Mouse (Mus musculus): ENCODE measurements at regions not wholly inside any gene's neighbourhood (a gene's known extent, or its start where the extent isn't known, plus 50 kb on each side); places are given as distances from the start of the nearest gene placed in this dataset.

- no peaks in the 10 kb centered on the region for H3K4me1 ChIP-seq (ENCODE audit: control insufficient read depth, insufficient read depth, insufficient read length)
- DNase-seq (ENCODE audit: low read depth in 1 of 2, low spot score in 2 of 2) = peak in 1 of 2 experiments; percentile 14
- no peaks in the 10 kb centered on the region for H3K27me3 ChIP-seq (ENCODE audit: control insufficient read depth, insufficient read depth, low read length)
- 53% methylated on average over 5 of the region's 5 CpGs for WGBS
- no peaks in the 10 kb centered on the region for H3K36me3 ChIP-seq (ENCODE audit: control insufficient read depth, insufficient read depth, low read length)
- TF ChIP-seq POLR2A (IDR thresholded peaks at IDR 0.05; ENCODE audit: low read depth, low read length) (no peak), CTCF (IDR thresholded peaks at IDR 0.05; ENCODE audit: extremely low read depth, insufficient read depth, insufficient read length, insufficient replicate concordance) (peak; percentile 19; the same call in 1 of the 2 replicates)
- no peak overlapping the region for H3K4me3 ChIP-seq (ENCODE audit: extremely low read depth, insufficient read depth, insufficient read length)
- H3K27ac ChIP-seq (ENCODE audit: insufficient read depth, low read length) = no peak overlapping the region
Observed at GRCm38 (mm10) chr7:115366910-115367309, 623.4 kb downstream of the Insc start.

- DNase-seq (ENCODE audit: low read depth in 1 of 2, low spot score in 2 of 2) = no peak
- no peak overlapping the region for H3K27ac ChIP-seq (ENCODE audit: insufficient read depth, low read length)
- no peaks in the 10 kb centered on the region for H3K36me3 ChIP-seq (ENCODE audit: control insufficient read depth, insufficient read depth, low read length)
- H3K4me3 ChIP-seq (ENCODE audit: extremely low read depth, insufficient read depth, insufficient read length) = no peak overlapping the region
- TF ChIP-seq CTCF (IDR thresholded peaks at IDR 0.05; ENCODE audit: extremely low read depth, insufficient read depth, insufficient read length, insufficient replicate concordance) (no peak), POLR2A (IDR thresholded peaks at IDR 0.05; ENCODE audit: low read depth, low read length) (no peak)
- H3K4me1 ChIP-seq (ENCODE audit: control insufficient read depth, insufficient read depth, insufficient read length) = no peaks in the 10 kb centered on the region
- no peaks in the 10 kb centered on the region for H3K27me3 ChIP-seq (ENCODE audit: control insufficient read depth, insufficient read depth, low read length)
- WGBS = 89% methylated on average over 9 of the region's 9 CpGs
Observed at GRCm38 (mm10) chr7:115371143-115371542, 627.6 kb downstream of the Insc start.

- Histone ChIP-seq H3K4me3 (ENCODE audit: extremely low read depth, insufficient read depth, insufficient read length) (no peak overlapping the region), H3K27ac (ENCODE audit: insufficient read depth, low read length) (no peak overlapping the region), H3K27me3 (ENCODE audit: control insufficient read depth, insufficient read depth, low read length) (no peaks in the 10 kb centered on the region), H3K4me1 (ENCODE audit: control insufficient read depth, insufficient read depth, insufficient read length) (no peaks in the 10 kb centered on the region), H3K36me3 (ENCODE audit: control insufficient read depth, insufficient read depth, low read length) (no peaks in the 10 kb centered on the region)
- 92% methylated on average over 2 of the region's 2 CpGs for WGBS
- DNase-seq (ENCODE audit: low read depth in 1 of 2, low spot score in 2 of 2) = no peak
- TF ChIP-seq CTCF (IDR thresholded peaks at IDR 0.05; ENCODE audit: extremely low read depth, insufficient read depth, insufficient read length, insufficient replicate concordance) = no peak
- TF ChIP-seq POLR2A (IDR thresholded peaks at IDR 0.05; ENCODE audit: low read depth, low read length) = no peak
Observed at GRCm38 (mm10) chr7:115372921-115373320, 629.4 kb downstream of the Insc start.

GRCm38 (mm10) chr7:115373781-115374533, 630.5 kb downstream of the Insc start:
- no peak overlapping the region for H3K4me3 ChIP-seq (ENCODE audit: extremely low read depth, insufficient read depth, insufficient read length)
- H3K27ac ChIP-seq (ENCODE audit: insufficient read depth, low read length) = no peak overlapping the region
- no peaks in the 10 kb centered on the region for H3K4me1 ChIP-seq (ENCODE audit: control insufficient read depth, insufficient read depth, insufficient read length)
- TF ChIP-seq POLR2A (IDR thresholded peaks at IDR 0.05; ENCODE audit: low read depth, low read length) (no peak), CTCF (IDR thresholded peaks at IDR 0.05; ENCODE audit: extremely low read depth, insufficient read depth, insufficient read length, insufficient replicate concordance) (no peak)
- no peaks in the 10 kb centered on the region for H3K36me3 ChIP-seq (ENCODE audit: control insufficient read depth, insufficient read depth, low read length)
- H3K27me3 ChIP-seq (ENCODE audit: control insufficient read depth, insufficient read depth, low read length) = no peaks in the 10 kb centered on the region
- no peak for DNase-seq (ENCODE audit: low read depth in 1 of 2, low spot score in 2 of 2)
- WGBS = 89% methylated on average over 8 of the region's 8 CpGs

- H3K4me3 ChIP-seq (ENCODE audit: extremely low read depth, insufficient read depth, insufficient read length) = no peak overlapping the region
- H3K27me3 ChIP-seq (ENCODE audit: control insufficient read depth, insufficient read depth, low read length) = no peaks in the 10 kb centered on the region
- H3K36me3 ChIP-seq (ENCODE audit: control insufficient read depth, insufficient read depth, low read length) = no peaks in the 10 kb centered on the region
- 64% methylated on average over 4 of the region's 4 CpGs for WGBS
- DNase-seq (ENCODE audit: low read depth in 1 of 2, low spot score in 2 of 2) = no peak
- no peak for TF ChIP-seq POLR2A (IDR thresholded peaks at IDR 0.05; ENCODE audit: low read depth, low read length)
- no peak for TF ChIP-seq CTCF (IDR thresholded peaks at IDR 0.05; ENCODE audit: extremely low read depth, insufficient read depth, insufficient read length, insufficient replicate concordance)
- H3K4me1 ChIP-seq (ENCODE audit: control insufficient read depth, insufficient read depth, insufficient read length) = no peaks in the 10 kb centered on the region
- no peak overlapping the region for H3K27ac ChIP-seq (ENCODE audit: insufficient read depth, low read length)
Observed at GRCm38 (mm10) chr7:115376067-115376466, 632.6 kb downstream of the Insc start.

GRCm38 (mm10) chr7:115378836-115379235, 635.3 kb downstream of the Insc start:
- WGBS = 82% methylated on average over 3 of the region's 3 CpGs
- no peak for DNase-seq (ENCODE audit: low read depth in 1 of 2, low spot score in 2 of 2)
- Histone ChIP-seq H3K27ac (ENCODE audit: insufficient read depth, low read length) (no peak overlapping the region), H3K4me1 (ENCODE audit: control insufficient read depth, insufficient read depth, insufficient read length) (no peaks in the 10 kb centered on the region), H3K36me3 (ENCODE audit: control insufficient read depth, insufficient read depth, low read length) (no peaks in the 10 kb centered on the region), H3K27me3 (ENCODE audit: control insufficient read depth, insufficient read depth, low read length) (no peaks in the 10 kb centered on the region), H3K4me3 (ENCODE audit: extremely low read depth, insufficient read depth, insufficient read length) (no peak overlapping the region)
- TF ChIP-seq POLR2A (IDR thresholded peaks at IDR 0.05; ENCODE audit: low read depth, low read length) = no peak
- TF ChIP-seq CTCF (IDR thresholded peaks at IDR 0.05; ENCODE audit: extremely low read depth, insufficient read depth, insufficient read length, insufficient replicate concordance) = no peak

- Histone ChIP-seq H3K4me1 (ENCODE audit: control insufficient read depth, insufficient read depth, insufficient read length) (no peaks in the 10 kb centered on the region), H3K36me3 (ENCODE audit: control insufficient read depth, insufficient read depth, low read length) (no peaks in the 10 kb centered on the region), H3K27me3 (ENCODE audit: control insufficient read depth, insufficient read depth, low read length) (no peaks in the 10 kb centered on the region), H3K27ac (ENCODE audit: insufficient read depth, low read length) (no peak overlapping the region), H3K4me3 (ENCODE audit: extremely low read depth, insufficient read depth, insufficient read length) (no peak overlapping the region)
- 72% methylated on average over 7 of the region's 7 CpGs for WGBS
- TF ChIP-seq CTCF (IDR thresholded peaks at IDR 0.05; ENCODE audit: extremely low read depth, insufficient read depth, insufficient read length, insufficient replicate concordance) (no peak), POLR2A (IDR thresholded peaks at IDR 0.05; ENCODE audit: low read depth, low read length) (no peak)
- no peak for DNase-seq (ENCODE audit: low read depth in 1 of 2, low spot score in 2 of 2)
Observed at GRCm38 (mm10) chr7:115379600-115379999, 636.1 kb downstream of the Insc start.
